Mouse (Mus musculus): ENCODE data around the gene Wdr5.

DNA sequence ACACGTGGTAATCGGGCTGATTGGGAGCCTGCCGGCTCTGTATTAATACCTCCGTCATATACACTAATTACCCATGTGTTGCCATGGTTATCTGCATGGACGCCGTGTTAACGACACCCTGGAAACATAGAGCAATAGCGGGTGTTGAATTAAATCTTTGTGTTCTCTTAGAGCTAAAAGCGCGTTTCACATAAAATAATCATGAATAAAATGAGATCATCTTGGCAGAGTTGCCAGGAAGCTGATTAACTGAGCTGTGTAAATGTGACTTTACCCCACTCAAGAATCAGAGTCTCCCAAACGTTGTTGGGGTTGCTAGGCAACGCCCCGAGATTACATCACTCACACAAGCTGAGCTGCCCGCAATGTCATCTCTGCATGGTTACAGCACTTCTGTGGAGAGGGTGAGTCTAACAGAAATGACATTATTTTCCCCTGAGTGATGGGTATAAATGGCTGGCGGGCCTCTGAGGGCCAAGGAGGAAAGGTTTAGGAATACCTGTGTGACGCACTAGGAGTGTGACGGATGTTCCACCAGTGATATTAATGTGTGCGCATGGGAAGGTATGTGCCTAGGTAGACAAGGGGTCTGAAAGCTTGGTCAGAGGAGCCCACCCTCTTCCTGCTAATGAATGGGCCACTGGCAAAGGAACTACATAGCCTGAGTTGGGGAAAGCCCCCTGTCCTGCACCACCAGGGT lies 58.1 kb downstream of the Wdr5 start:
- no peak for TF ChIP-seq CTCF (IDR thresholded peaks at IDR 0.05; ENCODE audit: extremely low read depth, insufficient read length, insufficient replicate concordance, low read depth, low read length)
- no peak for TF ChIP-seq POLR2A (IDR thresholded peaks at IDR 0.05; ENCODE audit: low read depth, low read length)
